Mouse (Mus musculus): ENCODE results near the gene Nr2e1. TPM values are rescaled to one million over a fixed set of nuclear protein-coding genes. Genes with fewer than 3 reads are reported as not detected.

Gene Nr2e1
- polyA plus RNA-seq, 1 experiment from 2014 or later: 5.5 TPM

- under 1% methylated on average over 32 of the region's 32 CpGs for WGBS
- peaks cover 85% of the 10 kb centered on the region for H3K27me3 ChIP-seq (ENCODE audit: control insufficient read depth, insufficient read depth, low read length)
- peak overlapping the region; percentile 58 for H3K4me2 ChIP-seq (ENCODE audit: low read length)
- H3K36me3 ChIP-seq (ENCODE audit: control insufficient read depth, insufficient read depth, low read length): no peaks in the 10 kb centered on the region
- 0 out of 2 replicates have a peak overlapping the region, but pooled peaks have one; percentile 3 for H3K27ac ChIP-seq (replicated peaks; ENCODE audit: low read depth, low read length)
- ATAC-seq (ENCODE audit: low FRiP score, low TSS enrichment) (0 out of 2 replicates have a peak, but pooled peaks have one; percentile 15), DNase-seq (peak; percentile 62)
- peak overlapping the region; percentile 21; the same call in 1 of the 2 replicates for H3K9ac ChIP-seq (replicated peaks; ENCODE audit: low read length)
- H3K4me1 ChIP-seq (ENCODE audit: control insufficient read depth, insufficient read depth, low read length): peaks cover 25% of the 10 kb centered on the region
- peak overlapping the region; percentile 38 for H3K4me3 ChIP-seq (replicated peaks; ENCODE audit: low read depth, low read length)
- no peaks in the 10 kb centered on the region for H3K9me3 ChIP-seq (ENCODE audit: control insufficient read depth, low read length)
These were observed 537 bp upstream of the Nr2e1 start for GRCm38 (mm10) chr10:42583902-42584435.

DNA sequence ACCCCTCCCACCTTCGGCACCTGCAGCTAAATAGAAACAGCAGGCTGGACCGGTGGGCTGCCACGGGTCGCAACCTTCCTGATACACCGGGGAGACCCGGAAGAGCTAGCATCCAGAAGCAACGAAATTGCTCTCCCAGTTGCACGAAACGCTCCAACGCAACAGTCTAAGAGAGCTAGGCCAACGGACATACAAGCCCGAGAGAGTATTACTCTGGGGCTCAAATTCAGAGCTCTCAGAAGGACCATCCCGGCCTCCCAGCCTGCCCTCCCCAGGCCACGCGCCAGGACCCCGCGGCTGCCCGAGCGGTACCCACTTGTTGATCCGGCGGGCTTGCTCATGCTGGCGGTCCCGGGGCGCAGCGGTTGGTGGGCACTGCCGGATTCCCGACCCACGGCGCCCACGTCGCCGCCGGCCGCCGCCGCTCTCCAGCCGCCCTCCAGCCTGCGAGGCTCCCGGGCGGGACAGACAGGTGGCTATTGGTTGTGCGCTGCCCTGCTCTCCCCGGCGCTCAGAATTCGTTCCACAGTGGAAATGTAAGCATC, 794 bp downstream of the Nr2e1 start:
- WGBS: under 1% methylated on average over 44 of the region's 44 CpGs
- Histone ChIP-seq H3K4me3 (replicated peaks; ENCODE audit: low read depth, low read length) (peak overlapping the region; percentile 38), H3K9ac (replicated peaks; ENCODE audit: low read length) (peak overlapping the region; percentile 47; the same call in 1 of the 2 replicates), H3K4me2 (ENCODE audit: low read length) (peak overlapping the region; percentile 58), H3K4me1 (ENCODE audit: control insufficient read depth, insufficient read depth, low read length) (peaks cover 25% of the 10 kb centered on the region), H3K27me3 (ENCODE audit: control insufficient read depth, insufficient read depth, low read length) (peaks cover 79% of the 10 kb centered on the region), H3K9me3 (ENCODE audit: control insufficient read depth, low read length) (no peaks in the 10 kb centered on the region), H3K36me3 (ENCODE audit: control insufficient read depth, insufficient read depth, low read length) (no peaks in the 10 kb centered on the region), H3K27ac (replicated peaks; ENCODE audit: low read depth, low read length) (no peak overlapping the region)
- DNase-seq (peak; percentile 50), ATAC-seq (ENCODE audit: low FRiP score, low TSS enrichment) (no peak)

DNA sequence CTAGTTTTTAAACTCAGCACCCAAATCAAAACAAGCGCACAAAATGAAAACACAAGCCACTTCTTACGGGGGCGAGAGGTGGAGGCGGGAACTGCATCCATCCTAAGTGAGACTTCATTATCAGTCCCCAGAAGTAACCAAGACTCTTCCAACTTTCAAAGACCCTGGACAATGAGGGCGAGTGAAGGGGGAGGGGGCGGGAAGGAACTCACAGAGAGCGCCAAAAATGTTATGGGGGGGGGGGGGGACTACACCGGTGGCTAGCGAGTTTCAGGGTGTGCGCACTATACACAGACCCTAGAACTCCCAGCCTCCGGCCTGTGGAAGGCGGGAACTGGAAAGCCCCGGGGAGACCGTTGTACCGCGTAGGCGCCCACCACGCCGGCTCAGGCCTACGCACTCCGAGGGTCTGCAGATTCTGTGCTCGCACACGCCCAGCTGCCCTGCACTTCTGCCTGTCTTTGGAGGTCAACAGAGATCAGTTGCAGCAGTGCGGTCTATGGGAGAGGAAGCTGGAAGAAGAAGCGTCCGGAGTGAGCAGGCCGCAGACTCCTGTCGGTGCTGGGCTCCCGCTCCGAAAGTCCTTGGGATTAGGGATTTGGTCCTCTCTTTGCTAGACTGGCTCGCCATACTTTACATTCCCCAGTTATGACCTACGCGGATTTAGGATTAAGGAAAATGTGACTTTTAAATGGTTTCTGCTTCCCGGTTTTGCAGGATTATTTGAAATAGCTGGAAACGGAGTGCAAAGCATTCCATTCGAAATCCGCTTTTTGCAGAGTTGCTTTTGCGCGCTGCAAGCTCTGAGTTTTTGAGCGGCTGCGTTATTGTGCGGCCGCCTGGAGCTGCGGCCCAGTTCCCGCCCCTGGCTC, 1.5 kb downstream of the Nr2e1 start:
- peak; percentile 62 for DNase-seq
- H3K27me3 ChIP-seq (ENCODE audit: control insufficient read depth, insufficient read depth, low read length): peaks cover 79% of the 10 kb centered on the region
- WGBS: under 1% methylated on average over 45 of the region's 45 CpGs
- 0 out of 2 replicates have a peak overlapping the region, but pooled peaks have one; percentile 13 for H3K27ac ChIP-seq (replicated peaks; ENCODE audit: low read depth, low read length)
- H3K4me3 ChIP-seq (replicated peaks; ENCODE audit: low read depth, low read length): peak overlapping the region; percentile 38
- no peaks in the 10 kb centered on the region for H3K9me3 ChIP-seq (ENCODE audit: control insufficient read depth, low read length)
- no peak for ATAC-seq (ENCODE audit: low FRiP score, low TSS enrichment)
- H3K4me1 ChIP-seq (ENCODE audit: control insufficient read depth, insufficient read depth, low read length): peaks cover 25% of the 10 kb centered on the region
- H3K36me3 ChIP-seq (ENCODE audit: control insufficient read depth, insufficient read depth, low read length): no peaks in the 10 kb centered on the region
- H3K4me2 ChIP-seq (ENCODE audit: low read length): peak overlapping the region; percentile 58
- H3K9ac ChIP-seq (replicated peaks; ENCODE audit: low read length): peak overlapping the region; percentile 47; the same call in 1 of the 2 replicates

- 8% methylated on average over 7 of the region's 7 CpGs for WGBS
- Histone ChIP-seq H3K9me3 (ENCODE audit: control insufficient read depth, low read length) (no peaks in the 10 kb centered on the region), H3K4me3 (replicated peaks; ENCODE audit: low read depth, low read length) (peak overlapping the region; percentile 26; the same call in 1 of the 2 replicates), H3K4me1 (ENCODE audit: control insufficient read depth, insufficient read depth, low read length) (peaks cover 25% of the 10 kb centered on the region), H3K4me2 (ENCODE audit: low read length) (peak overlapping the region; percentile 58), H3K27ac (replicated peaks; ENCODE audit: low read depth, low read length) (no peak overlapping the region), H3K36me3 (ENCODE audit: control insufficient read depth, insufficient read depth, low read length) (no peaks in the 10 kb centered on the region), H3K9ac (replicated peaks; ENCODE audit: low read length) (peak overlapping the region; percentile 20; the same call in 1 of the 2 replicates), H3K27me3 (ENCODE audit: control insufficient read depth, insufficient read depth, low read length) (peaks cover 78% of the 10 kb centered on the region)
- DNase-seq (no peak), ATAC-seq (ENCODE audit: low FRiP score, low TSS enrichment) (no peak)
These were observed 2.5 kb downstream of the Nr2e1 start for GRCm38 (mm10) chr10:42580951-42581277.

- no peak overlapping the region; the same call in 1 of the 2 replicates for H3K27ac ChIP-seq (replicated peaks; ENCODE audit: low read depth, low read length)
- H3K4me3 ChIP-seq (replicated peaks; ENCODE audit: low read depth, low read length): peak overlapping the region; percentile 26
- peak overlapping the region; percentile 58 for H3K4me2 ChIP-seq (ENCODE audit: low read length)
- 2% methylated on average over 29 of the region's 29 CpGs for WGBS
- H3K9me3 ChIP-seq (ENCODE audit: control insufficient read depth, low read length): no peaks in the 10 kb centered on the region
- H3K4me1 ChIP-seq (ENCODE audit: control insufficient read depth, insufficient read depth, low read length): peaks cover 25% of the 10 kb centered on the region
- peak; percentile 52 for DNase-seq
- H3K36me3 ChIP-seq (ENCODE audit: control insufficient read depth, insufficient read depth, low read length): no peaks in the 10 kb centered on the region
- peak overlapping the region; percentile 26 for H3K9ac ChIP-seq (replicated peaks; ENCODE audit: low read length)
- peaks cover 78% of the 10 kb centered on the region for H3K27me3 ChIP-seq (ENCODE audit: control insufficient read depth, insufficient read depth, low read length)
- ATAC-seq (ENCODE audit: low FRiP score, low TSS enrichment): no peak
These were observed 3.1 kb downstream of the Nr2e1 start for GRCm38 (mm10) chr10:42580131-42580950.

- peak; percentile 50 for DNase-seq
- H3K27ac ChIP-seq (replicated peaks; ENCODE audit: low read depth, low read length): no peak overlapping the region
- peaks cover 79% of the 10 kb centered on the region for H3K27me3 ChIP-seq (ENCODE audit: control insufficient read depth, insufficient read depth, low read length)
- H3K4me3 ChIP-seq (replicated peaks; ENCODE audit: low read depth, low read length): peak overlapping the region; percentile 26
- peak overlapping the region; percentile 58 for H3K4me2 ChIP-seq (ENCODE audit: low read length)
- no peaks in the 10 kb centered on the region for H3K9me3 ChIP-seq (ENCODE audit: control insufficient read depth, low read length)
- under 1% methylated on average over 41 of the region's 41 CpGs for WGBS
- H3K4me1 ChIP-seq (ENCODE audit: control insufficient read depth, insufficient read depth, low read length): peaks cover 25% of the 10 kb centered on the region
- ATAC-seq (ENCODE audit: low FRiP score, low TSS enrichment): no peak
- no peaks in the 10 kb centered on the region for H3K36me3 ChIP-seq (ENCODE audit: control insufficient read depth, insufficient read depth, low read length)
- peak overlapping the region; percentile 26 for H3K9ac ChIP-seq (replicated peaks; ENCODE audit: low read length)
These were observed 3.8 kb downstream of the Nr2e1 start for GRCm38 (mm10) chr10:42579475-42580130.

GRCm38 (mm10) chr10:42578698-42579474, 4.5 kb downstream of the Nr2e1 start:
- Histone ChIP-seq H3K4me3 (replicated peaks; ENCODE audit: low read depth, low read length) (peak overlapping the region; percentile 26), H3K9ac (replicated peaks; ENCODE audit: low read length) (no peak overlapping the region), H3K27ac (replicated peaks; ENCODE audit: low read depth, low read length) (no peak overlapping the region), H3K4me2 (ENCODE audit: low read length) (peak overlapping the region; percentile 58), H3K36me3 (ENCODE audit: control insufficient read depth, insufficient read depth, low read length) (no peaks in the 10 kb centered on the region), H3K9me3 (ENCODE audit: control insufficient read depth, low read length) (no peaks in the 10 kb centered on the region), H3K4me1 (ENCODE audit: control insufficient read depth, insufficient read depth, low read length) (peaks cover 22% of the 10 kb centered on the region), H3K27me3 (ENCODE audit: control insufficient read depth, insufficient read depth, low read length) (peaks cover 83% of the 10 kb centered on the region)
- ATAC-seq (ENCODE audit: low FRiP score, low TSS enrichment) (no peak), DNase-seq (no peak)
- under 1% methylated on average over 22 of the region's 22 CpGs for WGBS
